Mouse (Mus musculus) MEL (cell line): Measurements from ENCODE around the gene Mdga1. TPM values are rescaled to one million over a fixed set of nuclear protein-coding genes. Genes with fewer than 3 reads are reported as not detected.

Experiments used
- DNase-seq: peaks from one replicate; pipeline ENCODE4 v3.0.0; 2011; ENCODE audit warnings: low read depth, low spot score
- H3K27ac ChIP-seq: 2 replicates; pipeline ENCODE4 v1.5.1; 2012; ENCODE audit warnings: low read depth, mild to moderate bottlenecking, control low read depth, low read length, moderate library complexity; ENCODE audit not compliant: control insufficient read depth
- H3K27me3 ChIP-seq, 2 experiments: fragments of 150-350 bp in 1 of 2; sonication (generic) in 1 of 2; 2 replicates each; pipeline ENCODE4 v1.6.1; 2012; ENCODE audit warnings: low read length in 2 of 2, mild to moderate bottlenecking in 2 of 2, improper control_type of control experiment in 1 of 2, moderate library complexity in 1 of 2; ENCODE audit not compliant: insufficient read depth in 2 of 2, control insufficient read depth in 1 of 2
- H3K36me3 ChIP-seq, 2 experiments: 2 replicates each; pipeline ENCODE4 v1.6.1; 2012 to 2014; ENCODE audit warnings: low read length in 2 of 2, improper control_type of control experiment in 1 of 2, inconsistent platforms in 1 of 2, mild to moderate bottlenecking in 1 of 2; ENCODE audit not compliant: insufficient read depth in 2 of 2, control insufficient read depth in 1 of 2
- H3K4me1 ChIP-seq, 2 experiments: fragments of 150-350 bp in 1 of 2; sonication (generic) in 1 of 2; 2 replicates each; pipeline ENCODE4 v1.6.1; 2012; ENCODE audit warnings: low read length in 2 of 2, improper control_type of control experiment in 1 of 2, mild to moderate bottlenecking in 1 of 2; ENCODE audit not compliant: insufficient read depth in 2 of 2, control insufficient read depth in 1 of 2
- H3K4me3 ChIP-seq, 2 experiments: fragments of 150-350 bp in 1 of 2; sonication (generic) in 1 of 2; 2 replicates each; pipeline ENCODE4 v1.5.1; 2012; ENCODE audit warnings: low read depth in 2 of 2, low read length in 2 of 2, mild to moderate bottlenecking in 2 of 2, moderate library complexity in 2 of 2, control low read depth in 1 of 2, improper control_type of control experiment in 1 of 2; ENCODE audit not compliant: control insufficient read depth in 1 of 2, insufficient read depth in 1 of 2
- H3K79me2 ChIP-seq: 2 replicates; pipeline ENCODE4 v1.6.1; 2012; ENCODE audit warnings: mild to moderate bottlenecking, low read length, moderate library complexity; ENCODE audit not compliant: control insufficient read depth, poor library complexity, insufficient read depth
- H3K9ac ChIP-seq: 2 replicates; pipeline ENCODE4 v1.6.1; 2012; ENCODE audit warnings: low read depth, mild to moderate bottlenecking, control low read depth, low read length, moderate library complexity; ENCODE audit not compliant: control insufficient read depth, poor library complexity, severe bottlenecking
- H3K9me3 ChIP-seq: fragments of 150-350 bp; sonication (generic); replicated peaks from 2 replicates; pipeline ENCODE4 v1.6.1; 2012; ENCODE audit warnings: mild to moderate bottlenecking, low read length, improper control_type of control experiment, moderate library complexity; ENCODE audit not compliant: insufficient read depth
- CHD2 ChIP-seq: IDR thresholded peaks from 2 replicates; pipeline ENCODE4 v1.6.1; 2011; ENCODE audit warnings: low read length, improper control_type of control experiment
- KAT2A ChIP-seq: conservative IDR thresholded peaks from 2 replicates; pipeline ENCODE4 v1.6.1; 2012; ENCODE audit warnings: low read depth, low read length, improper control_type of control experiment, inconsistent platforms
- MAX ChIP-seq: IDR thresholded peaks from 2 replicates; pipeline ENCODE4 v1.6.1; 2011; ENCODE audit warnings: low read length, improper control_type of control experiment
- MXI1 ChIP-seq: IDR thresholded peaks from 2 replicates; pipeline ENCODE4 v1.6.1; 2011; ENCODE audit warnings: mild to moderate bottlenecking, low read depth, low read length, improper control_type of control experiment
- RAD21 ChIP-seq: IDR thresholded peaks from 2 replicates; pipeline ENCODE4 v1.6.1; 2011; ENCODE audit warnings: mild to moderate bottlenecking, low read depth, low read length, improper control_type of control experiment
- TAL1 ChIP-seq: IDR thresholded peaks from 2 replicates; pipeline ENCODE4 v1.6.1; 2012; ENCODE audit warnings: mild to moderate bottlenecking, inconsistent platforms, low read length, moderate library complexity, mixed read lengths
- TCF12 ChIP-seq: IDR thresholded peaks from 2 replicates; pipeline ENCODE4 v1.6.1; 2014; ENCODE audit warnings: low read depth, mild to moderate bottlenecking, inconsistent platforms, low read length, improper control_type of control experiment, moderate library complexity
- USF2 ChIP-seq, 2 experiments: IDR thresholded peaks; 2 replicates each; pipeline ENCODE4 v1.6.1; 2011 to 2012; ENCODE audit warnings: improper control_type of control experiment in 2 of 2, low read length in 2 of 2, borderline replicate concordance in 1 of 2, inconsistent platforms in 1 of 2, low read depth in 1 of 2, mild to moderate bottlenecking in 1 of 2; ENCODE audit not compliant: insufficient read depth in 1 of 2
- ZMIZ1 ChIP-seq: IDR thresholded peaks from 2 replicates; pipeline ENCODE4 v1.6.1; 2012; ENCODE audit warnings: low read depth, mild to moderate bottlenecking, inconsistent platforms, low read length, improper control_type of control experiment, moderate library complexity
- polyA plus RNA-seq, 2 experiments: library from polyadenylated mRNA; stranded (reverse) in 1 of 2; unstranded in 1 of 2; fragments of >175 nt in 1 of 2; fragments of >200 nt in 1 of 2; gene quantifications; 2 replicates each; pipeline versions ENCODE4 v1.2.1 to v1.2.4; 2012; ENCODE audit warnings: low replicate concordance in 2 of 2, low read depth in 1 of 2; ENCODE audit not compliant: insufficient read length in 2 of 2, insufficient read depth in 1 of 2, missing spikeins in 1 of 2
- total RNA-seq: library from RNA; depleted of rRNA; stranded (reverse); fragments of 300-350 nt; gene quantifications from 2 replicates; pipeline ENCODE4 v1.2.3, GENCODE M21; 2012

Mdga1 gene
- total and polyA plus RNA-seq, 3 experiments = 0.27 to 2.3 TPM; not detected in 1

GRCm38 (mm10) chr17:29890451-29891110, 79.3 kb downstream of the Mdga1 start:
- H3K4me3 ChIP-seq = no peak overlapping the region
- no peaks in the 10 kb centered on the region for H3K79me2 ChIP-seq
- TF ChIP-seq USF2 (IDR thresholded peaks at IDR 0.05; ENCODE audit: borderline replicate concordance in 1 of 2, insufficient read depth in 1 of 2, low read depth in 1 of 2, low read length in 2 of 2) (no peak), RAD21 (no peak), ZMIZ1 (no peak), TCF12 (no peak), CHD2 (no peak), TAL1 (no peak), MXI1 (no peak), MAX (no peak)
- H3K36me3 ChIP-seq = no peaks in the 10 kb centered on the region
- no peak overlapping the region for H3K9ac ChIP-seq
- no peaks in the 10 kb centered on the region for H3K4me1 ChIP-seq
- no peaks in the 10 kb centered on the region for H3K9me3 ChIP-seq
- no peak for DNase-seq
- no peaks in the 10 kb centered on the region; a peak in 1 of 4 replicates for H3K27me3 ChIP-seq
- no peak overlapping the region for H3K27ac ChIP-seq

GRCm38 (mm10) chr17:29888981-29889980, 80.6 kb downstream of the Mdga1 start:
- no peaks in the 10 kb centered on the region for H3K79me2 ChIP-seq
- H3K9me3 ChIP-seq = no peaks in the 10 kb centered on the region
- no peak overlapping the region for H3K4me3 ChIP-seq
- H3K36me3 ChIP-seq = no peaks in the 10 kb centered on the region
- no peak overlapping the region for H3K27ac ChIP-seq
- no peak overlapping the region for H3K9ac ChIP-seq
- H3K4me1 ChIP-seq = no peaks in the 10 kb centered on the region
- TF ChIP-seq KAT2A = no peak
- TF ChIP-seq TCF12 = no peak
- H3K27me3 ChIP-seq = no peaks in the 10 kb centered on the region; a peak in 1 of 4 replicates
- DNase-seq = no peak
